Mouse (Mus musculus) testis, adult 2 months (tissue): ENCODE measurements around the gene Mcm3ap.

ENCODE experiments used
- CTCF ChIP-seq: fragments of 200-500 bp; IDR thresholded peaks from 2 replicates; pipeline ENCODE4 v1.5.1; 2012; ENCODE audit warnings: low read depth, mild to moderate bottlenecking, inconsistent platforms, low read length, moderate library complexity; ENCODE audit not compliant: control insufficient read depth, insufficient read depth, insufficient replicate concordance
- POLR2A ChIP-seq: fragments of 200-500 bp; IDR thresholded peaks from 2 replicates; pipeline ENCODE4 v1.6.1; 2012; ENCODE audit warnings: low read depth, mild to moderate bottlenecking, inconsistent platforms, low read length, moderate library complexity; ENCODE audit not compliant: control insufficient read depth

DNA sequence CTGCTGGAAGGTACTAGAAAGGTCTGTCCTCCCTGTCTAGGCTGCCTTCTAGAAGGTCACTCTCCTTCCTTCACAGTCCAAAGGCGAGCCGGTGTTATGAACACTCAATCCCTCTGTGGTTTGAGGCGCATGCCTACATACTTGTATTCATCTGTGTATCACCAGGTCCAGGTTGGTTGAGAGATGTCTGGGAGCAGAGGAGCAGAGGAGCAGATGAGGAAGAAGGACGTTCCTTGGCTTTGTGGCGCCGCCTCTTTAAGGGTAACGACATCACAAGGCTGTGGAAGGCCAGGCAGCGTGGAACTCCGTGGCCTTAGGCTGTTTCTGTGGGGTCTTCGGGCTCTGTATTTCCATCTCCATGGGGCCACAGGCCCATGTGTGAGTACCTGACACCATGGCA is 93.2 kb downstream of the Mcm3ap start, which contains the start of gene Spatc1l:
- no peak for TF ChIP-seq CTCF
- TF ChIP-seq POLR2A: peak; percentile 84; the same call in 1 of the 2 replicates
